ENCODE assay signal across 8 mouse cellular contexts in genomic region chr2:33884623-33885263, GRCm38 (mm10). TPM values are rescaled to one million over a fixed set of nuclear protein-coding genes. Genes with fewer than 3 reads are reported as not detected.
DNase-seq lines count a peak whose midpoint lies in the region; ATAC-seq and TF ChIP-seq lines count a peak whose summit lies in the region.

No protein-coding gene starts in this region.

- H3K27me3 ChIP-seq in CH12.LX (replicated peaks) = peaks cover 17% of the 10 kb centered on the region
- H3K27me3 ChIP-seq in forebrain, embryonic 16.5 days (replicated peaks; ENCODE audit: control insufficient read depth, insufficient read depth, low read length) = no peaks in the 10 kb centered on the region
- H3K27me3 ChIP-seq in liver, embryonic 13.5 days = no peaks in the 10 kb centered on the region
- H3K27me3 ChIP-seq in splenic B cell, adult 2 months (ENCODE audit: control insufficient read depth, insufficient read depth, low read length, poor library complexity, severe bottlenecking) = no peaks in the 10 kb centered on the region

- H3K9ac ChIP-seq in CH12.LX (ENCODE audit: insufficient read depth, low read depth) = 0 out of 2 replicates have a peak overlapping the region, but pooled peaks have one; percentile 21
- peak overlapping the region; percentile 38 for H3K9ac ChIP-seq in forebrain, embryonic 16.5 days (replicated peaks; ENCODE audit: low read depth, low read length)
- 0 out of 2 replicates have a peak overlapping the region, but pooled peaks have one; percentile 95 for H3K9ac ChIP-seq in liver, embryonic 13.5 days

- TF ChIP-seq RAD21 in CH12.LX (IDR thresholded peaks at IDR 0.05; ENCODE audit: low read depth, low read length) = no peak

- TF ChIP-seq CTCF in CH12.LX (conservative IDR thresholded peaks at IDR 0.05 in 1 of 2, IDR thresholded peaks at IDR 0.05 in 1 of 2; ENCODE audit: low read depth in 2 of 2, low read length in 2 of 2) = no peak

- no peaks in the 10 kb centered on the region for H3K9me3 ChIP-seq in CH12.LX (replicated peaks; ENCODE audit: low read length)
- no peaks in the 10 kb centered on the region for H3K9me3 ChIP-seq in forebrain, embryonic 16.5 days (ENCODE audit: control insufficient read depth, low read length)
- no peaks in the 10 kb centered on the region for H3K9me3 ChIP-seq in liver, embryonic 13.5 days (replicated peaks)

- TF ChIP-seq POLR2A in CH12.LX (IDR thresholded peaks at IDR 0.05; ENCODE audit: low read depth, low read length) = no peak

- peak; percentile 35 to 53 for DNase-seq in heart, adult 9 months (ENCODE audit: low spot score in 2 of 2)
- no peak for DNase-seq in heart, adult 8-10 months (ENCODE audit: low spot score)
- no peak for DNase-seq in CH12.LX (ENCODE audit: extremely low read depth)
- no peak for DNase-seq in liver, embryonic 13.5 days
- DNase-seq in splenic B cell, adult 2 months (ENCODE audit: low read depth, low spot score) = peak; percentile 7
- DNase-seq in embryo, embryonic 10.5 days (ENCODE audit: low spot score) = no peak

- H3K27ac ChIP-seq in CH12.LX (ENCODE audit: insufficient read depth, low read depth) = no peak overlapping the region
- H3K27ac ChIP-seq in forebrain, embryonic 16.5 days (ENCODE audit: low read length) = 0 out of 2 replicates have a peak overlapping the region, but pooled peaks have one; percentile 2
- peak overlapping the region; percentile 90 for H3K27ac ChIP-seq in liver, embryonic 13.5 days

- TF ChIP-seq EP300 in CH12.LX (IDR thresholded peaks at IDR 0.05; ENCODE audit: low read length) = no peak

- 82% methylated on average over 7 of the region's 7 CpGs for WGBS in forebrain, embryonic 16.5 days
- WGBS in liver, embryonic 13.5 days (ENCODE audit: insufficient replicate concordance) = 72% methylated on average over 7 of the region's 7 CpGs

- H3K4me1 ChIP-seq in CH12.LX (ENCODE audit: control insufficient read depth in 1 of 2, insufficient read depth in 2 of 2) = peaks cover 9 to 22% of the 10 kb centered on the region in 2 experiments
- H3K4me1 ChIP-seq in forebrain, embryonic 16.5 days (replicated peaks; ENCODE audit: control insufficient read depth, insufficient read depth, low read length) = peaks cover 37% of the 10 kb centered on the region
- H3K4me1 ChIP-seq in liver, embryonic 13.5 days (replicated peaks) = peaks cover 48% of the 10 kb centered on the region

- dilution Hi-C loops in CH12.LX (cut with MboI; ENCODE audit: extremely low pct_ligation_motif_present, extremely low pct_unique_long_range_greater_than_20kb, low sequenced_read_pairs) = no loop called here

- in situ Hi-C loops in CH12.LX (cut with MboI; ENCODE audit: low pct_ligation_motif_present, low pct_unique_long_range_greater_than_20kb, low sequenced_read_pairs) = loop anchor here (5.0 kb wide), 1 partner anchor 37 kb away; no protein-coding TSS in a partner anchor

- H3K4me2 ChIP-seq in CH12.LX (ENCODE audit: insufficient read depth, low read depth, poor library complexity, severe bottlenecking) = peak overlapping the region; percentile 44; the same call in 1 of the 2 replicates
- H3K4me2 ChIP-seq in forebrain, embryonic 16.5 days (ENCODE audit: low read length) = peak overlapping the region; percentile 90
- H3K4me2 ChIP-seq in liver, embryonic 13.5 days = peak overlapping the region; percentile 97

- ATAC-seq in forebrain, embryonic 16.5 days = no peak
- no peak for ATAC-seq in liver, embryonic 13.5 days (ENCODE audit: low read depth)
- no peak for ATAC-seq in megakaryocyte-erythroid progenitor cell, adult 5-6 weeks (replicated peaks; ENCODE audit: low FRiP score, low TSS enrichment, poor library complexity, severe bottlenecking)

- H3K36me3 ChIP-seq in CH12.LX (replicated peaks in 1 of 2; ENCODE audit: control insufficient read depth in 1 of 2, insufficient read depth in 1 of 2, low read length in 1 of 2) = no peaks in the 10 kb centered on the region
- H3K36me3 ChIP-seq in forebrain, embryonic 16.5 days (ENCODE audit: control insufficient read depth, insufficient read depth) = no peaks in the 10 kb centered on the region
- H3K36me3 ChIP-seq in liver, embryonic 13.5 days = no peaks in the 10 kb centered on the region
- no peaks in the 10 kb centered on the region for H3K36me3 ChIP-seq in splenic B cell, adult 2 months (ENCODE audit: control insufficient read depth, insufficient read depth, low read length, poor library complexity, severe bottlenecking)

- H3K79me2 ChIP-seq in CH12.LX (replicated peaks; ENCODE audit: control insufficient read depth, extremely low read depth, insufficient read depth, poor library complexity, severe bottlenecking) = peaks cover 17% of the 10 kb centered on the region

- peak overlapping the region in 1 of 3 experiments; percentile 35 for H3K4me3 ChIP-seq in CH12.LX (replicated peaks in 1 of 3; ENCODE audit: low read depth in 2 of 3, low read length in 2 of 3, poor library complexity in 1 of 3)
- H3K4me3 ChIP-seq in forebrain, embryonic 16.5 days (replicated peaks; ENCODE audit: low read length) = no peak overlapping the region; the same call in 1 of the 2 replicates
- no peak overlapping the region for H3K4me3 ChIP-seq in liver, embryonic 13.5 days (replicated peaks)

TF ChIP-seq in CH12.LX, 34 proteins besides CTCF, POLR2A, EP300 and RAD21:
- TF ChIP-seq IRF4 (IDR thresholded peaks at IDR 0.05; ENCODE audit: low read depth, low read length) (no peak), ZNF384 (IDR thresholded peaks at IDR 0.05; ENCODE audit: low read depth, low read length) (no peak), ZMIZ1 (IDR thresholded peaks at IDR 0.05; ENCODE audit: low read depth, low read length) (no peak), UBTF (IDR thresholded peaks at IDR 0.05; ENCODE audit: low read depth, low read length) (no peak), E2F4 (IDR thresholded peaks at IDR 0.05; ENCODE audit: insufficient replicate concordance, low read depth, low read length) (no peak), RCOR1 (conservative IDR thresholded peaks at IDR 0.05; ENCODE audit: low read depth, low read length) (no peak), GABPA (IDR thresholded peaks at IDR 0.05; ENCODE audit: insufficient replicate concordance, low read depth, low read length) (no peak), JUN (IDR thresholded peaks at IDR 0.05; ENCODE audit: insufficient read depth, low read depth, low read length) (no peak), ZKSCAN1 (IDR thresholded peaks at IDR 0.05; ENCODE audit: borderline replicate concordance, low read depth, low read length) (no peak), SIN3A (IDR thresholded peaks at IDR 0.05; ENCODE audit: low read length) (no peak), ETS1 (conservative IDR thresholded peaks at IDR 0.05; ENCODE audit: low read depth, low read length) (no peak), TBP (conservative IDR thresholded peaks at IDR 0.05; ENCODE audit: low read depth, low read length) (no peak), USF1 (IDR thresholded peaks at IDR 0.05; ENCODE audit: low read depth, low read length) (no peak), KAT2A (IDR thresholded peaks at IDR 0.05; ENCODE audit: insufficient replicate concordance, low read length) (no peak)

RNA-seq across cellular contexts. Expression of gene Mvb12b, which starts 3.0 kb away (rescaled TPM):
- total RNA-seq in heart, adult 8-10 months (2022) = 10 to 100 TPM; 20.2 to 24.5 (median 21.0) TPM
- total RNA-seq in CH12.LX (2012; rRNA removed) (11.5 and 16.7 TPM in 2 replicates), CH12.LX (2014; rRNA removed) (3.0 and 3.1 TPM in 2 replicates)
- 5.1 and 5.3 TPM in 2 replicates for polyA plus RNA-seq in CH12.LX (2012; ENCODE audit: insufficient read length, low read depth)
- 78.1 and 84.2 TPM in 2 replicates for polyA plus RNA-seq in forebrain, embryonic 16.5 days (2015; fragmentation: Nextera tagmentation; extraction: Ambion mirVana)
- 11.8 and 14.5 TPM in 2 replicates for polyA plus RNA-seq in liver, embryonic 13.5 days (2015; fragmentation: Nextera tagmentation; extraction: Ambion mirVana)
- total RNA-seq in megakaryocyte-erythroid progenitor cell, adult 5-6 weeks (2014; fragmentation: Nextera tagmentation) = 43.6 and 57.1 TPM in 2 replicates
- 11.3 and 15.2 TPM in 2 replicates for total RNA-seq in megakaryocyte-erythroid progenitor cell, adult 5-6 weeks (2017)

Comparison
In these comparisons a context has a peak if more than half of its experiments do, and no peak if none do; other contexts are left out.
1. DNase-seq: peak in heart, adult 9 months (2 of 2) and splenic B cell, adult 2 months (single experiment); none in heart, adult 8-10 months (single experiment), CH12.LX (single experiment), liver, embryonic 13.5 days (single experiment) and embryo, embryonic 10.5 days (single experiment).
2. H3K4me2 ChIP-seq: peak in every context shown above with its lines; median percentile 97 in liver, embryonic 13.5 days; 90 in forebrain, embryonic 16.5 days; 44 in CH12.LX.
3. H3K9ac ChIP-seq: peak in every context shown above with its lines; median percentile 95 in liver, embryonic 13.5 days; 38 in forebrain, embryonic 16.5 days; 21 in CH12.LX.